Mouse (Mus musculus) liver, postnatal 0 days (tissue): ENCODE results near the gene Hectd2.

ENCODE experiments used
- CTCF ChIP-seq: sonication (generic); IDR thresholded peaks from 2 replicates; pipeline ENCODE4 v1.5.1; 2016; ENCODE audit warnings: antibody characterized with exemption, low read depth
- EP300 ChIP-seq: IDR thresholded peaks from 2 replicates; pipeline ENCODE4 v1.6.1; 2016; ENCODE audit warnings: antibody characterized with exemption, low read depth, mild to moderate bottlenecking

DNA sequence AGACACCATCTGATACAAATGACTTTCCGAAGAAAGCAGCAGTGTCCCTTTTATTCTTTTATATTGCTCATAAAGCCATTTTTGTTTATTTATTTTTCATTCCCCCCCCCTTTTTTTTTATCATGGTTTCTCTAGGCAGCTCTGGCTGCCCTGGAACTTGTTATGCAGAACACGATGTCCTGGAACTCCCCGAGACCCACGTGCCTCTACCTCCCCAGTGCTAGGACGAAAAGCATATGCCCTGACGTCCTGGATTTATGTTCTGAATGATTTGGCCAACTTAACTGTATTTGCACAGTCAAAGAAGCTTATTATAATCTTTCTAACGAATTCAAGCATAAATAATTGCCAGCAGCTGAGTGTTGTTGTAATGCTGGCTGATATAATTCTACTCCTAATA, 13.7 kb upstream of the Hectd2 start:
- TF ChIP-seq CTCF (no peak), EP300 (no peak)
